Mouse (Mus musculus) kidney, adult 8-10 months (tissue): ENCODE data around the gene Slc44a3.
A peak's percentile ranks its signal among the peaks of the same experiment; 100 is the strongest.

ENCODE experiments used
- DNase-seq, 2 experiments: peaks; one replicate each; pipeline ENCODE4 v3.0.0; 2022

Gene Slc44a3

GRCm38 (mm10) chr3:121493997-121494421 lies 38.2 kb downstream of the Slc44a3 start:
- no peak for DNase-seq

- DNase-seq, result no peak
Measured at GRCm38 (mm10) chr3:121492026-121492425, 40.2 kb downstream of the Slc44a3 start.

GRCm38 (mm10) chr3:121490941-121491340 lies 41.3 kb downstream of the Slc44a3 start:
- no peak for DNase-seq

GRCm38 (mm10) chr3:121489462-121490118 lies 42.6 kb downstream of the Slc44a3 start:
- DNase-seq, result peak; percentile 10 to 30

- DNase-seq, result no peak
Measured at GRCm38 (mm10) chr3:121485201-121485600, 47.0 kb downstream of the Slc44a3 start.

GRCm38 (mm10) chr3:121483266-121484161 lies 48.7 kb downstream of the Slc44a3 start:
- no peak for DNase-seq

- no peak for DNase-seq
Measured at GRCm38 (mm10) chr3:121481564-121481963, 50.6 kb downstream of the Slc44a3 start.

GRCm38 (mm10) chr3:121480961-121481436 lies 51.2 kb downstream of the Slc44a3 start:
- DNase-seq, result no peak

GRCm38 (mm10) chr3:121480030-121480960 lies 51.9 kb downstream of the Slc44a3 start:
- no peak for DNase-seq

GRCm38 (mm10) chr3:121474738-121475137 lies 57.5 kb downstream of the Slc44a3 start:
- no peak for DNase-seq

GRCm38 (mm10) chr3:121471703-121472102 lies 60.5 kb downstream of the Slc44a3 start:
- no peak for DNase-seq

GRCm38 (mm10) chr3:121469185-121469975 lies 62.8 kb downstream of the Slc44a3 start:
- no peak for DNase-seq

GRCm38 (mm10) chr3:121468136-121468535 lies 64.1 kb downstream of the Slc44a3 start:
- DNase-seq, result no peak

- peak in 1 of 2 experiments; percentile 19 for DNase-seq
Measured at GRCm38 (mm10) chr3:121467094-121467552, 65.1 kb downstream of the Slc44a3 start.

- no peak for DNase-seq
Measured at GRCm38 (mm10) chr3:121465795-121466194, 66.4 kb downstream of the Slc44a3 start.

GRCm38 (mm10) chr3:121464733-121465305 lies 67.4 kb downstream of the Slc44a3 start:
- no peak for DNase-seq

- no peak for DNase-seq
Measured at GRCm38 (mm10) chr3:121462782-121463181, 69.4 kb downstream of the Slc44a3 start.

- DNase-seq, result no peak
Measured at GRCm38 (mm10) chr3:121461477-121461876, 70.7 kb downstream of the Slc44a3 start.

- no peak for DNase-seq
Measured at GRCm38 (mm10) chr3:121460473-121461193, 71.6 kb downstream of the Slc44a3 start.
